Mouse (Mus musculus) T-helper 1 cell (primary cell): ENCODE measurements at regions not wholly inside any gene's neighbourhood (a gene's known extent, or its start where the extent isn't known, plus 50 kb on each side); places are given as distances from the start of the nearest gene placed in this dataset.

Source experiments
- in situ Hi-C: fragments of 300-600 bp; cut with MboI, MseI; formaldehyde crosslinking; loops from one replicate; pipeline ENCODE4 v1.15.1; 2025; ENCODE audit warnings: high pct_unique_total_duplicates

GRCm38 (mm10) chr15:3054796-3055195 is 213.6 kb upstream of the Selenop start:
- in situ Hi-C loops = loop anchor here (5.0 to 10.0 kb wide), 3 partner anchors 90 to 690 kb away; no protein-coding TSS in a partner anchor
